Mouse (Mus musculus): Measurements from ENCODE around the gene Mpnd. TPM values are rescaled to one million over a fixed set of nuclear protein-coding genes. Genes with fewer than 3 reads are reported as not detected.
A peak's percentile ranks its signal among the peaks of the same experiment; 100 is the strongest.

The Mpnd gene
- polyA plus RNA-seq, 1 experiment from 2014 or later, result 158 TPM

DNA sequence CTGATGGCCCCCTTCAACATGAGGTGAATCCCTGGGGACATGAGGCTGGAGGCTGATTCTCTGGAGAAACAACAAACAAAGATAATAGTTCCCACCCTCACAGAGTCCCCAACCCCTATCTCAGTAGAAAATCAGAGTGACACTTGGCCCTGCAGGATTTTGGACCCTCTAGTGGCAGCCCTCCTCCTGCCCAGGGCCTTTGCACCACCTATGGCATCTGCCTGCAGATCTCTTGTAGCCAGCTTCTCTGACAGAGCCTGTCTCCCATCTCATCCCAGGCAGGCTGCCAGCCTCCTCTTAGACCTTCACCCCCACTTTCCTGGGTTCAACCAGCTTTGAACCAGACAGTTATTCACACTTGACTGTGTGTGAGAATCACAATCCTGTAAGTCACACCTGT, 44.7 kb upstream of the Mpnd start:
- ATAC-seq (ENCODE audit: low FRiP score), result no peak

DNA sequence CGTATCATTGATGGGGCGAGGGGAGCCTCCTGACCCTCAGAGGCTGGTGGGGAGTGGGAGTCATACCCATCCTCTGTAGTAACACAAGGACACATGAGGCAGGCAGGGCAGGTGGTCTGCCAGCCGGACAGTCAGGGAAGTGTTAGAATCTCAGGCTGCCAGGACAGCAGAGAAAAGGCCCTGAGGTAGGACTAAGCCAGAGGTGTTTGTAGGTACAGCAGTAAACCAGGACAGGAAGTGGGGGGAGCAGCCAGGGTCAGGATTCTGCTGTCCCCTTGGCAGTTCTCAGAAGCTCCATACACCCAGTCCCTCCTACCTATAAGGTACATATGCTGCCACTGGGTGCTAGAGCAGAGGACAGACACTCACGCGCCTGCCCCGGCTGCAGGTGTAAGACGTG, 43.9 kb upstream of the Mpnd start:
- DNase-seq (ENCODE audit: low spot score, missing footprints) (no peak), ATAC-seq (ENCODE audit: low FRiP score) (no peak)
- no peak overlapping the region for H3K4me2 ChIP-seq
- 97% methylated on average over 7 of the region's 7 CpGs for WGBS
- peaks cover 9% of the 10 kb centered on the region for H3K36me3 ChIP-seq (ENCODE audit: control insufficient read depth, insufficient read depth, low read length)
- H3K27ac ChIP-seq (ENCODE audit: low read depth, low read length), result no peak overlapping the region
- no peak overlapping the region for H3K4me3 ChIP-seq (ENCODE audit: low read depth, low read length)
- no peaks in the 10 kb centered on the region for H3K27me3 ChIP-seq (ENCODE audit: control insufficient read depth, insufficient read depth, low read length)
- H3K4me1 ChIP-seq (ENCODE audit: control insufficient read depth, insufficient read depth, low read length), result peaks cover 12% of the 10 kb centered on the region
- no peaks in the 10 kb centered on the region for H3K9me3 ChIP-seq (ENCODE audit: control insufficient read depth, low read length)
- no peak overlapping the region for H3K9ac ChIP-seq (ENCODE audit: low read length)

More for the DNA sequence above, 44.7 kb upstream of the Mpnd start:
- Histone ChIP-seq H3K4me2 (no peak overlapping the region), H3K27me3 (ENCODE audit: control insufficient read depth, insufficient read depth, low read length) (no peaks in the 10 kb centered on the region), H3K9me3 (ENCODE audit: control insufficient read depth, low read length) (no peaks in the 10 kb centered on the region), H3K4me1 (ENCODE audit: control insufficient read depth, insufficient read depth, low read length) (peaks cover 18% of the 10 kb centered on the region), H3K4me3 (ENCODE audit: low read depth, low read length) (no peak overlapping the region), H3K36me3 (ENCODE audit: control insufficient read depth, insufficient read depth, low read length) (peaks cover 8% of the 10 kb centered on the region), H3K9ac (ENCODE audit: low read length) (no peak overlapping the region), H3K27ac (ENCODE audit: low read depth, low read length) (no peak overlapping the region)
- no peak for DNase-seq (ENCODE audit: low spot score, missing footprints)

DNA sequence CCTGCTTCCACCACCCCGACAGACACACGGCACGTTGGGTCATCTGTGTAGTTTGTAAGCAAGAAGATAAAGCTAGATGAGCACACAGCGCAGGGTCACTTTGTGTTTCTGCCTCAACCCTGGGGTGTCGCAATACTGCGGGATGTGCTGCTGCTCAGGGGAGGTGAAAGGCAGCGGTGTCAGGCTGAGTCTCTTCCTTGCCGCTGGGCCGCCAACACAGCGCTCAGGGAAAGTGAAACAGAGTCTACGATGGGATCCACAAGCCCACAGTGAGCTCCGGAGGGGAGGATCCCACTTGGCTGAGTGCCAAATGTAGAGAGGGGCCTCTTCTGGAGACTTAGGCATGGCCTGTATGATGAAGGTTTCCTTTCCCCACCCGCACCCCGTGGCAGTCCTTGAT, 42.3 kb upstream of the Mpnd start:
- Histone ChIP-seq H3K4me1 (ENCODE audit: control insufficient read depth, insufficient read depth, low read length) (peaks cover 8% of the 10 kb centered on the region), H3K4me3 (ENCODE audit: low read depth, low read length) (no peak overlapping the region), H3K27me3 (ENCODE audit: control insufficient read depth, insufficient read depth, low read length) (no peaks in the 10 kb centered on the region), H3K36me3 (ENCODE audit: control insufficient read depth, insufficient read depth, low read length) (peaks cover 12% of the 10 kb centered on the region), H3K9ac (ENCODE audit: low read length) (no peak overlapping the region), H3K27ac (ENCODE audit: low read depth, low read length) (no peak overlapping the region), H3K4me2 (no peak overlapping the region), H3K9me3 (ENCODE audit: control insufficient read depth, low read length) (no peaks in the 10 kb centered on the region)
- ATAC-seq (ENCODE audit: low FRiP score) (no peak), DNase-seq (ENCODE audit: low spot score, missing footprints) (no peak)
- 92% methylated on average over 14 of the region's 14 CpGs for WGBS

GRCm38 (mm10) chr17:55964496-55964895, 41.0 kb upstream of the Mpnd start:
- H3K27ac ChIP-seq (ENCODE audit: low read depth, low read length), result no peak overlapping the region
- no peak for DNase-seq (ENCODE audit: low spot score, missing footprints)
- WGBS, result 96% methylated on average over 10 of the region's 10 CpGs
- no peaks in the 10 kb centered on the region for H3K9me3 ChIP-seq (ENCODE audit: control insufficient read depth, low read length)
- H3K4me3 ChIP-seq (ENCODE audit: low read depth, low read length), result no peak overlapping the region
- H3K27me3 ChIP-seq (ENCODE audit: control insufficient read depth, insufficient read depth, low read length), result no peaks in the 10 kb centered on the region
- H3K4me2 ChIP-seq, result no peak overlapping the region
- no peak overlapping the region for H3K9ac ChIP-seq (ENCODE audit: low read length)
- H3K36me3 ChIP-seq (ENCODE audit: control insufficient read depth, insufficient read depth, low read length), result peaks cover 12% of the 10 kb centered on the region
- H3K4me1 ChIP-seq (ENCODE audit: control insufficient read depth, insufficient read depth, low read length), result peaks cover 4% of the 10 kb centered on the region
- ATAC-seq (ENCODE audit: low FRiP score), result no peak

GRCm38 (mm10) chr17:55964996-55965395, 40.5 kb upstream of the Mpnd start:
- DNase-seq (ENCODE audit: low spot score, missing footprints), result no peak
- no peak overlapping the region for H3K9ac ChIP-seq (ENCODE audit: low read length)
- H3K4me1 ChIP-seq (ENCODE audit: control insufficient read depth, insufficient read depth, low read length), result peaks cover 4% of the 10 kb centered on the region
- H3K27ac ChIP-seq (ENCODE audit: low read depth, low read length), result no peak overlapping the region
- H3K36me3 ChIP-seq (ENCODE audit: control insufficient read depth, insufficient read depth, low read length), result peaks cover 12% of the 10 kb centered on the region
- no peak overlapping the region for H3K4me2 ChIP-seq
- no peaks in the 10 kb centered on the region for H3K9me3 ChIP-seq (ENCODE audit: control insufficient read depth, low read length)
- 83% methylated on average over 9 of the region's 9 CpGs for WGBS
- no peaks in the 10 kb centered on the region for H3K27me3 ChIP-seq (ENCODE audit: control insufficient read depth, insufficient read depth, low read length)
- no peak for ATAC-seq (ENCODE audit: low FRiP score)
- H3K4me3 ChIP-seq (ENCODE audit: low read depth, low read length), result no peak overlapping the region

GRCm38 (mm10) chr17:55967186-55967585, 38.3 kb upstream of the Mpnd start:
- Histone ChIP-seq H3K4me1 (ENCODE audit: control insufficient read depth, insufficient read depth, low read length) (peaks cover 10% of the 10 kb centered on the region), H3K27me3 (ENCODE audit: control insufficient read depth, insufficient read depth, low read length) (no peaks in the 10 kb centered on the region), H3K9me3 (ENCODE audit: control insufficient read depth, low read length) (no peaks in the 10 kb centered on the region), H3K36me3 (ENCODE audit: control insufficient read depth, insufficient read depth, low read length) (peaks cover 12% of the 10 kb centered on the region), H3K27ac (ENCODE audit: low read depth, low read length) (no peak overlapping the region), H3K4me3 (ENCODE audit: low read depth, low read length) (no peak overlapping the region), H3K4me2 (no peak overlapping the region), H3K9ac (ENCODE audit: low read length) (no peak overlapping the region)
- WGBS, result 93% methylated on average over 4 of the region's 4 CpGs
- DNase-seq (ENCODE audit: low spot score, missing footprints), result no peak
- no peak for ATAC-seq (ENCODE audit: low FRiP score)

- Histone ChIP-seq H3K27ac (ENCODE audit: low read depth, low read length) (no peak overlapping the region), H3K4me2 (no peak overlapping the region), H3K36me3 (ENCODE audit: control insufficient read depth, insufficient read depth, low read length) (peaks cover 12% of the 10 kb centered on the region), H3K9ac (ENCODE audit: low read length) (no peak overlapping the region), H3K4me3 (ENCODE audit: low read depth, low read length) (no peak overlapping the region), H3K4me1 (ENCODE audit: control insufficient read depth, insufficient read depth, low read length) (peaks cover 10% of the 10 kb centered on the region), H3K9me3 (ENCODE audit: control insufficient read depth, low read length) (no peaks in the 10 kb centered on the region), H3K27me3 (ENCODE audit: control insufficient read depth, insufficient read depth, low read length) (no peaks in the 10 kb centered on the region)
- DNase-seq (ENCODE audit: low spot score, missing footprints), result no peak
- 72% methylated on average over 7 of the region's 7 CpGs for WGBS
- no peak for ATAC-seq (ENCODE audit: low FRiP score)
Measured at GRCm38 (mm10) chr17:55968210-55968609, 37.3 kb upstream of the Mpnd start.

GRCm38 (mm10) chr17:55969560-55969959, 36.0 kb upstream of the Mpnd start:
- peak; percentile 99 for DNase-seq (ENCODE audit: low spot score, missing footprints)
- 29% methylated on average over 14 of the region's 14 CpGs for WGBS
- no peaks in the 10 kb centered on the region for H3K9me3 ChIP-seq (ENCODE audit: control insufficient read depth, low read length)
- H3K27me3 ChIP-seq (ENCODE audit: control insufficient read depth, insufficient read depth, low read length), result no peaks in the 10 kb centered on the region
- H3K4me3 ChIP-seq (ENCODE audit: low read depth, low read length), result no peak overlapping the region
- peak overlapping the region; percentile 93 for H3K27ac ChIP-seq (ENCODE audit: low read depth, low read length)
- H3K4me2 ChIP-seq, result peak overlapping the region; percentile 68; the same call in 1 of the 2 replicates
- ATAC-seq (ENCODE audit: low FRiP score), result peak; percentile 72
- peak overlapping the region; percentile 81 for H3K9ac ChIP-seq (ENCODE audit: low read length)
- H3K4me1 ChIP-seq (ENCODE audit: control insufficient read depth, insufficient read depth, low read length), result peaks cover 10% of the 10 kb centered on the region
- H3K36me3 ChIP-seq (ENCODE audit: control insufficient read depth, insufficient read depth, low read length), result peaks cover 9% of the 10 kb centered on the region

- Histone ChIP-seq H3K27me3 (ENCODE audit: control insufficient read depth, insufficient read depth, low read length) (no peaks in the 10 kb centered on the region), H3K4me2 (peak within 1 kb of the TSS; percentile 68), H3K36me3 (ENCODE audit: control insufficient read depth, insufficient read depth, low read length) (peaks cover 6% of the 10 kb centered on the region), H3K9me3 (ENCODE audit: control insufficient read depth, low read length) (no peaks in the 10 kb centered on the region), H3K9ac (ENCODE audit: low read length) (peak within 1 kb of the TSS; percentile 81), H3K4me1 (ENCODE audit: control insufficient read depth, insufficient read depth, low read length) (peaks cover 10% of the 10 kb centered on the region), H3K27ac (ENCODE audit: low read depth, low read length) (peak within 1 kb of the TSS; percentile 93), H3K4me3 (ENCODE audit: low read depth, low read length) (peak within 1 kb of the TSS; percentile 52)
- DNase-seq (ENCODE audit: low spot score, missing footprints) (peak; percentile 98), ATAC-seq (ENCODE audit: low FRiP score) (peak; percentile 85)
- 8% methylated on average over 51 of the region's 55 CpGs for WGBS
Measured at GRCm38 (mm10) chr17:55969966-55970891, 35.3 kb upstream of the Mpnd start, which contains the start of gene Shd. Gene Shd, plus strand, starts transcription at chr17:55970467.
